In genomic region chr2:19176827-19177236, GRCm38 (mm10) we compare ENCODE assay signal across 16 mouse cellular contexts. TPM values are rescaled to one million over a fixed set of nuclear protein-coding genes. Genes with fewer than 3 reads are reported as not detected.
A peak's percentile ranks its signal among the peaks of the same experiment; 100 is the strongest.
DNase-seq lines count a peak whose midpoint lies in the region; ATAC-seq and TF ChIP-seq lines count a peak whose summit lies in the region.
"Had no signal": no experiment of that assay in that cellular context is flagged by ENCODE, and none has a peak within 500 bp of the region (broad histone marks: within the 10 kb centered on the region; RNA-seq: fewer than 3 reads in every experiment).

No protein-coding gene starts in this region.

- no peak overlapping the region for H3K9ac ChIP-seq in heart, embryonic 12.5 days
- H3K9ac ChIP-seq in kidney, postnatal 0 days (ENCODE audit: low read depth, low read length), result no peak overlapping the region
- no peak overlapping the region for H3K9ac ChIP-seq in kidney, embryonic 14.5 days (ENCODE audit: low read depth, low read length)
- H3K9ac ChIP-seq: embryonic facial prominence, embryonic 15.5 days; hindbrain, embryonic 12.5 days; liver, postnatal 0 days had no signal

- H3K9me3 ChIP-seq in heart, embryonic 12.5 days (replicated peaks), result no peaks in the 10 kb centered on the region
- H3K9me3 ChIP-seq in kidney, postnatal 0 days (replicated peaks; ENCODE audit: low read length), result no peaks in the 10 kb centered on the region
- no peaks in the 10 kb centered on the region for H3K9me3 ChIP-seq in kidney, embryonic 14.5 days (ENCODE audit: control insufficient read depth, low read length)
- H3K9me3 ChIP-seq: embryonic facial prominence, embryonic 15.5 days; hindbrain, embryonic 12.5 days had no signal

- H3K4me3 ChIP-seq in heart, embryonic 12.5 days, result no peak overlapping the region
- H3K4me3 ChIP-seq in kidney, postnatal 0 days (replicated peaks; ENCODE audit: low read depth, low read length), result no peak overlapping the region
- no peak overlapping the region for H3K4me3 ChIP-seq in kidney, embryonic 14.5 days (ENCODE audit: low read length)
- H3K4me3 ChIP-seq: embryonic facial prominence, embryonic 15.5 days; hindbrain, embryonic 12.5 days; megakaryocyte, embryonic 14.5 days had no signal

- no peaks in the 10 kb centered on the region for H3K36me3 ChIP-seq in heart, embryonic 12.5 days
- no peaks in the 10 kb centered on the region for H3K36me3 ChIP-seq in kidney, postnatal 0 days (ENCODE audit: insufficient read depth, low read length)
- no peaks in the 10 kb centered on the region for H3K36me3 ChIP-seq in kidney, embryonic 14.5 days (ENCODE audit: control insufficient read depth, insufficient read depth, low read length)
- H3K36me3 ChIP-seq: embryonic facial prominence, embryonic 15.5 days; hindbrain, embryonic 12.5 days had no signal

- 13% methylated on average over 1 of the region's 1 CpGs for WGBS in heart, embryonic 12.5 days
- 3% methylated on average over 1 of the region's 1 CpGs for WGBS in kidney, postnatal 0 days
- 40% methylated on average over 1 of the region's 1 CpGs for WGBS in kidney, embryonic 14.5 days

- H3K27me3 ChIP-seq in heart, embryonic 12.5 days (replicated peaks), result no peaks in the 10 kb centered on the region
- no peaks in the 10 kb centered on the region for H3K27me3 ChIP-seq in kidney, postnatal 0 days (ENCODE audit: insufficient read depth, low read length)
- no peaks in the 10 kb centered on the region for H3K27me3 ChIP-seq in kidney, embryonic 14.5 days (ENCODE audit: control insufficient read depth, insufficient read depth, low read length)
- H3K27me3 ChIP-seq: embryonic facial prominence, embryonic 15.5 days; hindbrain, embryonic 12.5 days; megakaryocyte, embryonic 14.5 days had no signal

- no peak overlapping the region for H3K4me2 ChIP-seq in heart, embryonic 12.5 days
- H3K4me2 ChIP-seq in kidney, postnatal 0 days (ENCODE audit: low read length), result no peak overlapping the region
- no peak overlapping the region for H3K4me2 ChIP-seq in kidney, embryonic 14.5 days (replicated peaks; ENCODE audit: low read depth, low read length)
- H3K4me2 ChIP-seq: embryonic facial prominence, embryonic 15.5 days; hindbrain, embryonic 12.5 days had no signal

- ATAC-seq in heart, embryonic 12.5 days (ENCODE audit: insufficient number of reproducible peaks, low FRiP score), result no peak
- ATAC-seq in kidney, postnatal 0 days (replicated peaks; ENCODE audit: low FRiP score, low read depth), result no peak
- no peak for ATAC-seq in kidney, embryonic 14.5 days (ENCODE audit: low FRiP score, low TSS enrichment)
- no peak for ATAC-seq in erythroid progenitor cell, adult 5-6 weeks (replicated peaks; ENCODE audit: low FRiP score, poor library complexity, severe bottlenecking)
- ATAC-seq: liver, postnatal 0 days had no signal

- peak; percentile 4 for DNase-seq in heart, adult 8-10 months (ENCODE audit: low spot score)
- DNase-seq in kidney, postnatal 0 days (ENCODE audit: low spot score), result peak; percentile 61
- peak; percentile 41 for DNase-seq in 416B (ENCODE audit: low read depth)
- DNase-seq in fat pad, adult 2 months (ENCODE audit: extremely low read depth, low read depth, low spot score), result peak; percentile 4
- no peak for DNase-seq in spleen, postnatal 36 days (ENCODE audit: low spot score in 2 of 2)
- DNase-seq: adrenal gland, postnatal 36 days; kidney, adult 18-20 months; layer of hippocampus, postnatal 36 days; liver, postnatal 0 days; right cerebral cortex, postnatal 14 days had no signal

- H3K27ac ChIP-seq in heart, embryonic 12.5 days (ENCODE audit: poor library complexity, severe bottlenecking), result no peak overlapping the region
- H3K27ac ChIP-seq in kidney, postnatal 0 days, result no peak overlapping the region
- H3K27ac ChIP-seq in kidney, embryonic 14.5 days (ENCODE audit: low read depth, low read length), result no peak overlapping the region
- H3K27ac ChIP-seq: embryonic facial prominence, embryonic 15.5 days; hindbrain, embryonic 12.5 days had no signal

- no peak for TF ChIP-seq CTCF in kidney, postnatal 0 days (IDR thresholded peaks at IDR 0.05; ENCODE audit: low read depth)

- H3K4me1 ChIP-seq in heart, embryonic 12.5 days (replicated peaks), result peaks cover 9% of the 10 kb centered on the region
- no peaks in the 10 kb centered on the region for H3K4me1 ChIP-seq in kidney, postnatal 0 days (replicated peaks; ENCODE audit: insufficient read depth, low read length)
- H3K4me1 ChIP-seq in kidney, embryonic 14.5 days (ENCODE audit: control insufficient read depth, insufficient read depth, low read length), result no peaks in the 10 kb centered on the region
- H3K4me1 ChIP-seq: embryonic facial prominence, embryonic 15.5 days; hindbrain, embryonic 12.5 days; megakaryocyte, embryonic 14.5 days had no signal

RNA-seq across cellular contexts. Expression of gene Armc3, which starts 22.3 kb away (rescaled TPM):
- total RNA-seq in heart, adult 8-10 months (2022), result not detected
- polyA plus RNA-seq in heart, embryonic 12.5 days (2016; fragmentation: Nextera tagmentation; extraction: Ambion mirVana), result not detected in 2 replicates
- 0.26 and 0.34 TPM in 2 replicates for polyA plus RNA-seq in kidney, postnatal 0 days (2015; fragmentation: Nextera tagmentation; extraction: Ambion mirVana)
- polyA plus RNA-seq in kidney, embryonic 14.5 days (2014; fragmentation: Nextera tagmentation; extraction: Ambion mirVana), result 0.09 and 0.24 TPM in 2 replicates
- not detected in 2 replicates for total RNA-seq in erythroid progenitor cell, adult 5-6 weeks (2015; ENCODE audit: low replicate concordance)
- total RNA-seq in erythroid progenitor cell, adult 5-6 weeks (2017; ENCODE audit: low replicate concordance), result not detected in 2 replicates
- total RNA-seq: adrenal gland, postnatal 36 days had no signal

Comparison
In these comparisons a context has a peak if more than half of its experiments do, and no peak if none do; other contexts are left out.
1. DNase-seq: peak in heart, adult 8-10 months (single experiment), kidney, postnatal 0 days (single experiment), 416B (single experiment) and fat pad, adult 2 months (single experiment); none in spleen, postnatal 36 days (0 of 2).